Mouse (Mus musculus) midbrain, embryonic 14.5 days (tissue): ENCODE data around the gene Duxf3. TPM values are rescaled to one million over a fixed set of nuclear protein-coding genes. Genes with fewer than 3 reads are reported as not detected.

Source experiments
- ATAC-seq: fragments of 200-750 bp; cut with Nextera tagmentation; 2 replicates; pipeline ENCODE4 v1.8.0; 2017; ENCODE audit warnings: moderate number of reproducible peaks, moderate library complexity; ENCODE audit not compliant: low FRiP score, low TSS enrichment
- DNase-seq: peaks from one replicate; pipeline ENCODE4 v3.0.0-alpha.2; 2015
- H3K27ac ChIP-seq: fragments of 300-500 bp; sonication (generic); replicated peaks from 2 replicates; pipeline ENCODE4 v1.5.1; 2014; ENCODE audit warnings: mild to moderate bottlenecking, low read depth, low read length, moderate library complexity
- H3K27me3 ChIP-seq: fragments of 300-500 bp; sonication (generic); 2 replicates; pipeline ENCODE4 v1.6.1; 2014; ENCODE audit warnings: low read length, control low read depth, mixed read lengths; ENCODE audit not compliant: control insufficient read depth, insufficient read depth
- H3K36me3 ChIP-seq: fragments of 300-500 bp; sonication (generic); 2 replicates; pipeline ENCODE4 v1.6.1; 2014; ENCODE audit warnings: low read length, control low read depth; ENCODE audit not compliant: control insufficient read depth, insufficient read depth
- H3K4me1 ChIP-seq: fragments of 300-500 bp; sonication (generic); 2 replicates; pipeline ENCODE4 v1.6.1; 2014; ENCODE audit warnings: mild to moderate bottlenecking, antibody characterized with exemption, low read length, control low read depth; ENCODE audit not compliant: control insufficient read depth, insufficient read depth
- H3K4me2 ChIP-seq: fragments of 300-500 bp; sonication (generic); 2 replicates; pipeline ENCODE4 v1.6.1; 2014; ENCODE audit warnings: mild to moderate bottlenecking, low read length, moderate library complexity
- H3K4me3 ChIP-seq: fragments of 300-500 bp; sonication (generic); replicated peaks from 2 replicates; pipeline ENCODE4 v1.5.1; 2014; ENCODE audit warnings: low read depth, low read length
- H3K9ac ChIP-seq: fragments of 300-500 bp; sonication (generic); replicated peaks from 2 replicates; pipeline ENCODE4 v1.6.1; 2014; ENCODE audit warnings: mild to moderate bottlenecking, low read length, moderate library complexity
- H3K9me3 ChIP-seq: fragments of 300-500 bp; sonication (generic); 2 replicates; pipeline ENCODE4 v1.6.1; 2016; ENCODE audit warnings: low read length, control low read depth, mixed read lengths; ENCODE audit not compliant: control insufficient read depth
- WGBS: fragments of 180-500 bp; shearing (Covaris S2); extraction: QIAGEN DNeasy Blood & Tissue Kit; methylation state at CpG from one replicate; pipeline ENCODE4 v1.1.7; 2014; 5-methylcytosine and 5-hydroxymethylcytosine counted together
- polyA plus RNA-seq: library from polyadenylated mRNA; unstranded; fragments of >200 nt; fragmentation: Nextera tagmentation; extraction: Ambion mirVana; gene quantifications from 2 replicates; pipeline ENCODE4 v1.2.1, GENCODE M21; 2014

Gene Duxf3
- polyA plus RNA-seq, 1 experiment from 2014 or later = not detected

GRCm38 (mm10) chr10:58214497-58214896 is 18.0 kb downstream of the Duxf3 start:
- no peak overlapping the region for H3K4me3 ChIP-seq
- H3K9me3 ChIP-seq = peaks cover 3% of the 10 kb centered on the region; the same call in 1 of the 2 replicates

DNA sequence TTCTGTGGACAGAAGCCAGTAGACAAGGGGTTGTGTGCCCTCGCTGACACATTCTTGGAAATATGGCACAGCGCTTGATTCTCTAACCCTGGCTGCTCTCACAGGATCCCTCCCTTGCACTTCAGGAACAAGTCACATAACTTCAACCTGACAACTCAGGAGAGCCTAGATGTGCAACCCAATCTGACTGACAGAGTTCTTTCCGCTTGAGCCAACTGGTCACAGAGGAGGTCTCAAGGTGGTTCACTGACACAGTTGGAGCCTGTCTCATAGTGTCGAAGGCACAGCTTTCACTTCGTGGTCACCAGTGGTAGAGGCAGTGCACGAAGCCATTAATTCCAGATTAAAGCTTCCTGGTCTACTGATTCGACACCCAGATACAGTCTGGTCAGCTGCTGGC is 20.2 kb downstream of the Duxf3 start:
- H3K4me2 ChIP-seq = no peak overlapping the region
- H3K27ac ChIP-seq = no peak overlapping the region
- peaks cover 3% of the 10 kb centered on the region; the same call in 1 of the 2 replicates for H3K9me3 ChIP-seq
- no peak for DNase-seq
- 78% methylated on average over 7 of the region's 7 CpGs for WGBS
- H3K4me1 ChIP-seq = no peaks in the 10 kb centered on the region
- H3K36me3 ChIP-seq = no peaks in the 10 kb centered on the region
- no peak overlapping the region for H3K4me3 ChIP-seq
- H3K9ac ChIP-seq = no peak overlapping the region
- ATAC-seq = no peak
- no peaks in the 10 kb centered on the region for H3K27me3 ChIP-seq

More at GRCm38 (mm10) chr10:58214497-58214896, 18.0 kb downstream of the Duxf3 start:
- Histone ChIP-seq H3K36me3 (no peaks in the 10 kb centered on the region), H3K27ac (no peak overlapping the region), H3K9ac (no peak overlapping the region), H3K4me2 (no peak overlapping the region), H3K4me1 (no peaks in the 10 kb centered on the region), H3K27me3 (no peaks in the 10 kb centered on the region)
- DNase-seq = no peak
- ATAC-seq = no peak

GRCm38 (mm10) chr10:58211213-58211612 is 21.3 kb downstream of the Duxf3 start:
- Histone ChIP-seq H3K4me3 (no peak overlapping the region), H3K27ac (no peak overlapping the region), H3K4me2 (no peak overlapping the region), H3K27me3 (no peaks in the 10 kb centered on the region), H3K4me1 (no peaks in the 10 kb centered on the region), H3K9me3 (peaks cover 3% of the 10 kb centered on the region; the same call in 1 of the 2 replicates), H3K9ac (no peak overlapping the region), H3K36me3 (no peaks in the 10 kb centered on the region)
- ATAC-seq (no peak), DNase-seq (no peak)
- WGBS = 90% methylated on average over 2 of the region's 2 CpGs

- H3K27ac ChIP-seq = no peak overlapping the region
- no peaks in the 10 kb centered on the region for H3K4me1 ChIP-seq
- no peaks in the 10 kb centered on the region for H3K27me3 ChIP-seq
- 56% methylated on average over 1 of the region's 1 CpGs for WGBS
- no peak overlapping the region for H3K4me2 ChIP-seq
- peaks cover 3% of the 10 kb centered on the region; the same call in 1 of the 2 replicates for H3K9me3 ChIP-seq
- H3K36me3 ChIP-seq = no peaks in the 10 kb centered on the region
- DNase-seq = no peak
- H3K4me3 ChIP-seq = no peak overlapping the region
- H3K9ac ChIP-seq = no peak overlapping the region
- ATAC-seq = no peak
These were observed 22.0 kb downstream of the Duxf3 start for GRCm38 (mm10) chr10:58210514-58210913.

DNA sequence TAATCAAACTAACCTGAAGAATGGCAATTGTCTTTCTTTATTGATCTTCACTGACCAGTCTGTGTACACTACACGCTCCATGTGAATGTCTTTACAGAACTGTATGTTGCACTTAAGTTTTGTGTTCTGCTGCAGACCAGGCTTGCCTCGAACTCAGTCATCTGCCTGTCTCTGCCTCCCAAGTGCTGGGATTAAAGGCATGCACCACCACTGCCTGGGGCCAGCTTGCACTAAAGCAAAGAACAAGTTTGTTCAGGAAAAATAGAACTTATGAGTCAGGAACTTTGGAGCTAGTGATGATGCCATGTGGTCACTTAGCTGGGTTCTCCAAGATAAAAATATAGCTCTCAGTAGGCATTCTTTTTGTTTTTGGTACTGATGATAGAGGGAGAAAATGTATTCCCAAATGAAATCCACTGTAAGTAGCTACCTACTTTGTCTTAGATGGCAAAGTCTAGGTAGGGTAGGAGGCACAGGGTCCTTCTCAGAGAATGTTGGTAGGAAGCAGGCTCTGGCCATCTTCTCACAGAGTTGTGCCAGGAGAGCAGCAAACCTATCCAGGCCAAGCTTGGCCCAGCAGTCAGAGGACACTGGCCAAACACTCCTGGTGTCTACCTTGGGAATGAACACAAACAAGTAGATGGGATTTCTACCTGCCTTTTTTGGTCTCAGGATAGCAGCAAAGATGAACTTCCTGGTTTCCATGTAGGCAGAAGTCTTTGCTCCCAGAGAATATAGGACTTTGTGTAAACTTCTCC is 22.6 kb downstream of the Duxf3 start:
- H3K27me3 ChIP-seq = no peaks in the 10 kb centered on the region
- H3K27ac ChIP-seq = no peak overlapping the region
- H3K4me1 ChIP-seq = no peaks in the 10 kb centered on the region
- H3K9me3 ChIP-seq = peaks cover 3% of the 10 kb centered on the region; the same call in 1 of the 2 replicates
- no peak; the same call in 1 of the 2 replicates for ATAC-seq
- WGBS = 71% methylated on average over 2 of the region's 2 CpGs
- no peak overlapping the region for H3K4me3 ChIP-seq
- H3K4me2 ChIP-seq = no peak overlapping the region
- no peak for DNase-seq
- H3K36me3 ChIP-seq = no peaks in the 10 kb centered on the region
- no peak overlapping the region for H3K9ac ChIP-seq

- no peaks in the 10 kb centered on the region for H3K27me3 ChIP-seq
- no peak for ATAC-seq
- H3K36me3 ChIP-seq = no peaks in the 10 kb centered on the region
- 88% methylated on average over 4 of the region's 4 CpGs for WGBS
- H3K4me2 ChIP-seq = no peak overlapping the region
- no peak overlapping the region for H3K27ac ChIP-seq
- no peaks in the 10 kb centered on the region for H3K4me1 ChIP-seq
- DNase-seq = no peak
- peaks cover 3% of the 10 kb centered on the region; the same call in 1 of the 2 replicates for H3K9me3 ChIP-seq
- H3K4me3 ChIP-seq = no peak overlapping the region
- H3K9ac ChIP-seq = no peak overlapping the region
These were observed 25.7 kb downstream of the Duxf3 start for GRCm38 (mm10) chr10:58206639-58207404.

DNA sequence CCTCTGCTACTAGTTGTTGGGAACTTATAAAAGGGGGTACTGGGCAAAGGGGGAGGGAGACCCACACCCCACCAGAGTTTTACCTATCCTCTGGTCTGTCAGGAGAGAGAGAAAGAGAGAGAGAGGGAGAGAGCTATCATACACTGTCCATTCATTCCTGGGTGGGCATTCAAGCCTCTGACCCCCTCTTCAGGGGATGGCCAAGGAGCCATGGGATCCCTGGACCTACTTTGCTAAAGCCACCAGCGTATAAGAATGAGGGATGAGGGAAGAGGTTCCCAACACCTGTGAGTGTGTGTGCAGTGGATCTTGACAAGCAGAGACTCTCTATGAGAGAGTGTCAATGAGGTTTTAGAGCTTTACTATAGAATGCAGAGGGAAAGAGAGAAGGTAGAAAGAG is 26.5 kb downstream of the Duxf3 start:
- H3K9ac ChIP-seq = no peak overlapping the region
- no peaks in the 10 kb centered on the region for H3K36me3 ChIP-seq
- H3K4me2 ChIP-seq = no peak overlapping the region
- WGBS = 44% methylated on average over 1 of the region's 1 CpGs
- no peak overlapping the region for H3K4me3 ChIP-seq
- no peaks in the 10 kb centered on the region for H3K4me1 ChIP-seq
- H3K27me3 ChIP-seq = no peaks in the 10 kb centered on the region
- peaks cover 3% of the 10 kb centered on the region; the same call in 1 of the 2 replicates for H3K9me3 ChIP-seq
- DNase-seq (no peak), ATAC-seq (no peak)
- no peak overlapping the region for H3K27ac ChIP-seq
